Mouse (Mus musculus): ENCODE data around the gene Nek3.

Gene Nek3

DNA sequence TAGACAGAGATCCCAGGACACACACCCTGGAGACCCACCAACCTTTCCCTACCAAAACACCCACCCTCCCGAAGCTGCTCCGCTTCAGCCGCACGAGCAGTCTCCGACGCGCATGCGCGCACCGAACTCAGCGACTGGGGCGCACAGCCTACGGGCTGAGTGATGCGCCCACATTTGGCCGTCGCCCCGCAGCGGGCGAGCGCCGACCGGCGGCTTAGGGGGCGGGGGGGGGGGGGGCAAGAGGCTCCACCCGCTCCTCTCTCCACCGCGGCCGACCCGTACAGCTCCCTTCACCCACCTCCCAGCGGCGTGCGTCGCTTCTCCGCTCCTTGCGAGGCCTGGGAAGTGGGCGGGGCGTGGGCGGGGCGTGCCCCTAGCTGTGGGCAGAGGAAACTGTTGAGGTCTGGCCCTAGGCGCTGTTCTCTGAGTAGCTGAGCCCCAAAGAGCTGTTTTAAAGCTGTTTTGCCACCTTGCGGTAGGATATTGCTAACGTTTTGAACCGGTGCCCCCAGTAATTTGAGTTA is at the start of gene Nek3:
Nek3 (minus strand) TSS at position 356 of the 524 bp plus-strand sequence.
- peak; percentile 84 for DNase-seq (ENCODE audit: low spot score)

DNA sequence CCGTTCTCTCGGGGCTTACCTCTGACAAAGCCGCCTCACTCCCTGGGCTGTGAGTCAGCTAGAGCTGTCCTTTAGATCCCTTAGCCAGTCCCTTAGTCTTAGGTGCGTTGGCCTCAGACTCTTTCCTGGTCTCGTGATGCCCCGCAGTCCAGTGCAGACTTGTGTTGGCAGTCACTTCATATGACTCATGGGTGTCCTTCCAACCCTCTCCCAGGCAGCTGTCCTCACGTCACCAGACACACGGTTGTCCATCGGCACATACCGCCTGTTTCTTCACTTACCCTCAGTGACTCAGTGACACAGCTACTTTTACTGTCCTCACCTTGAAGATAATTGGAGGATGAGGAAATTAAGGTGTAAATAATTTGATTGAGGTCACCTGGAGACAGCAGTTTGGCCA is 48.6 kb upstream of the Nek3 start:
- no peak for DNase-seq (ENCODE audit: low spot score)

DNA sequence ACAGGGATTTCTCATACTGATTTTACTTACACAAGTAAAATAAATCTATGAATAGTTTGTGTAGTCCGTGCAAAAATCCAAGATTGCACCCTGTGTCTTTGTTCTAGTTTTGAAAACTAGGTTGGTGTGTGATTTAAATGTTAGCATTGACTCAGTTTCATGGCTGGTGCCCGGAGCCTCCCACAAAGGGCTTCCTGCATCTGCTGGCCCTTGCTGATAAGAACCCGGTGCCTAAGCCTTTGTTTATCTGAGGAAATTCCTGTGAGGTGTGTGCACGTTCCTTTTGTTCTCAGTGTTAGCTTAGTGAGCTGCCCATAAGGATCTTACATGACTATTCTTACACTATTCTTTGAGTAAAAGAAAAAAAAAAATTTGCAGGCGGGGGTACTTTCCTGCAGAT is 42.8 kb upstream of the Nek3 start:
- DNase-seq (ENCODE audit: low spot score): no peak

GRCm38 (mm10) chr8:22207535-22207934 is 41.3 kb upstream of the Nek3 start:
- no peak for DNase-seq (ENCODE audit: low spot score)

- DNase-seq (ENCODE audit: low spot score): no peak
Observed at GRCm38 (mm10) chr8:22199481-22199880, 33.2 kb upstream of the Nek3 start.

DNA sequence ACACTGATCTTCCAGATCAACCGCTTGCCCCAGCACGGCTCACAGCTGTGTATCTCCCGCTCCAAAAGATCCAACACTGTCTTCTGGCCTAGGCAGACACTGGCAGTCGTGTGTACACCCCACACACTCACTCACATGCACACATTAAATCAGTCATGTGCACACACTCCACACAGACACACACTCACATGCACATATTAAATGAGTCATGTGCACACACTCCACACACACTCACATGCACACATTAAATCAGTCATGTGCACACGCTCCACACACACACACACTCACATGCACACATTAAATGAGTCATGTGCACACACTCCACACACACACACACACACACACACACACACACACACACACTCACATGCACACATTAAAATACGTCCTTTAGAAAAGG is 31.7 kb upstream of the Nek3 start:
- DNase-seq (ENCODE audit: low spot score): no peak

GRCm38 (mm10) chr8:22193432-22194010 is 27.3 kb upstream of the Nek3 start:
- DNase-seq (ENCODE audit: low spot score): peak; percentile 38

DNA sequence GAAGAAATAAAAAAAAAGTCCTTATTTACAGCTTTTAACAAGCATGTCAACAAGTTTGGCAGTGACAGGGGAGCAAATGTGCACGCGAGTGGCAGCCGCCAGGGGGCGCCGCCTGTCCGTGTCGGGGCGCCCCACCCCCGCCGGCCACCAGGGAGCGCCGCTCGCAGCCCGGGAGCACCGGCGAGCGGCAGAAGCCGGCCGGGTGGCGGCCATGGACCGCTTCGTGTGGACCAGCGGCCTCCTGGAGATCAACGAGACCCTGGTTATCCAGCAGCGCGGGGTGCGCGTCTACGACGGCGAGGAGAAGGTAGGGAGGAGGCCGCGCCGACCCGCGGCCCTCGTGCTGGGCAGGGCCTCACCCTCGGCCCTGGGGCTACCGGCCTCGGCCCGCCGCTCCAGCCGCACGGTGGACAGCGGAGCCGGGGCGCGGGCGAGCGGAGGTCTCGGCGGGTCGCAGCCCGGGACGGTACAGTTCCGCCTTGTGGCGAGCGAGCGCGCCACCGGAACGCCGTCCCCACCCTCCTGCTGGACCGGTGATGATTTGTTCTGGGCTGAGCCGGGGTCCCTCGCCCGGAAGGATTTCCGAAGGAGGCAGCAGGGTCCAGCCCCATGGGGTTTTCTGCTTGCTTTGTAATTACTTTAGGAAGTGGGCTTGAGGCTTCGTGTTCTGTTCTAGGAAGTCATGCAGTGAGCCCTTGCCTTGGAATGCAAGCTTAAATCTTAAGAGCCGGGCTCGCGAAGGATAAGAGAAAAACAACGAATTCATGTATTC is 26.6 kb upstream of the Nek3 start, which contains the start of gene Vps36:
Vps36 (plus strand) TSS at position 150 of the 772 bp plus-strand sequence.
- peak; percentile 87 for DNase-seq (ENCODE audit: low spot score)

- peak; percentile 67 for DNase-seq (ENCODE audit: low spot score)
Observed at GRCm38 (mm10) chr8:22185431-22186397, 19.5 kb upstream of the Nek3 start, which contains the start of gene Ckap2. TSS of gene Ckap2 (minus strand) at chr8:22185819.

DNA sequence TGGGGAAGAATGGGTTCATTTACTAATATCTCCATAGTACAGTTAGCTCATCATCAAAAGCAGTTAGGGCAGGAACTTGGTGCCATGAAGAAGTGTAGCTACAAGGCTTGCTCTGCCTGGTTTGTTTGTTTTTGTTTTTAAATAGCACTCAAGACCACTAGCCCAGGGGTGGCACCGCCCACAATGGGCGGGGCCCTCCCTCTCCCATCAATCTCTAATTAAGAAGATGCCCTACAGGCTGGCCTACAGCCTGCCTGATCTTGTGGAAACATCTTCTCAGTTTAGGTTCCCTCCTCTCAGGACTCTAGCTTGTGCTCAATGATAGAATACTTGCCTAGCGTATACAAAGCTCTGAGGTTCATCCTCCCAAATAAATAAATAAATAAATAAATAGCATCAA is 18.6 kb upstream of the Nek3 start:
- DNase-seq (ENCODE audit: low spot score): no peak

GRCm38 (mm10) chr8:22175966-22176365 is 9.7 kb upstream of the Nek3 start:
- DNase-seq (ENCODE audit: low spot score): no peak

DNA sequence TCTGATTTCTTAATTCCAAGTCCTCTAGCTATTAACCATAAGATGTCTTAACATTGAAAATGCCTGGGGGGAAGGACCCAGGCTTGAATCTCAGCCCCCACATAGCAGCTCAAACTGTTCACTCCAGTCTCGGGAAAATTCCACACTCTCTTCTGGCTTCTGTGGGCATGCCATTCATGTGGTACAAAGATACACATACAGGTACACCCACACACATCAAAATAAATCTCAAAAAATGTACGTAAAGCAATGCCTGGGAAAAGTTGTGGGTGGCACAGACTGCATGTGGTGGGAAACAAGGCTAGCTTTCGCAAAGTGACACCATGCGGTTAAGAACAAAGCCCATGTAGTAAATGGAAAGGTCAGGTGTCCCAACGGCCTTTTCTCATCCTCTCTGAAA is 2.9 kb upstream of the Nek3 start:
- DNase-seq (ENCODE audit: low spot score): no peak

DNA sequence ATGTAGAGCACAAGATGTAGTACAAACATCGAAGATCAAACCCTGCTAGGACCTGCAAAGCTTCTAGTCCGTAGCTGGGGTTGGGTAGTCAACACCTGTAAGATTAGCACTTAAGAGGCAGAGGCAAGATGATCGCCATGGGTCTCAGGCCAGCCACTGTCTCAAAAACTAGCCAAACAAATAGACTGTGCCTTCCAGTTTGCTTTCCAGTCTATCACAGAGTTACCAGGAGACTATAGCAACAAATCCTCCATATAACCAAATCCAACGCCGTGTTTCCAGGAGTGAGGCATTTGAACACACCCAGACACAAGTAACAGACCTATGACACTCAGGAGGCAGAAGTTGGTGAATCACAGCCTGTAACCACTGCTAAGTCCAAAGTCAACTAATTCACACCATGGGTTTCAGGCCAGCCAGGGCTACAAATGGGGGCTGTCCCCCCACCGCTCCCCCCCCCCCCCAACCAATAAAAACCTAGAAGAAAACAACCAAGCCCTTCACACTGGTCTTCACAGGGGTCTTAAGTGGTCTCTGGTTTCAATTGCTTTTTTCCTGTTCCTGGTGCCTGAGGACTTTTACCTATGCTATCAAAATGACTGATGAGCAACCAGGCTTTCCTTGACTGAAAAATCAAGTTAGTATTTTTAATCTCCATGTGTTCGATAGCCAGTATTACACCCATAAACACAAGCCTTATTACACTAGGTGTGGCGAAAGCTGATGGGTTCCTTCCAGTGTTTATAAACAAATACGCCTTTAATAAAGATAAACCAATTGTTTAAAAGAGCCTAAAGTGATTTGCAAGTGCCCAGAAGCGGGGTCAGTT is 770 bp downstream of the Nek3 start:
- no peak for DNase-seq (ENCODE audit: low spot score)

DNA sequence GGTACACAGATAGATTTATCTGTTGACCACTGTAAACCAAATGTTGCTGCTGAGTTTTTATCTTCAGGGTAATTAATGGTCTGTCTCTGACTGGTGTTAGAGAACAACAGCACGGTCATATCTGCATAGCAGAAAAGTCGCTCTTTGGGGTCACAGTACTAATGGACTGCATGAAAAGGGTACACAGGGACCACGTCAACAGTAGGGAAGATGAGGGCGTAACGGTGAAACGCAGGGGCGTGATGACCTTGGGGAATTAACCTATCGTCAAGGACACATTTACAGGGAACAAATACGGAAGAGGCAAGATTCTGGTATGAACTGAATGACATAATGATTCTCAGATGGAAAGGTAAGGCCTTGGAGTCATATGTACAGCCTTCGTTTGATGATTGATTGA is 1.8 kb downstream of the Nek3 start:
- no peak for DNase-seq (ENCODE audit: low spot score)

- DNase-seq (ENCODE audit: low spot score): no peak
Observed at GRCm38 (mm10) chr8:22162206-22162605, 4.0 kb downstream of the Nek3 start.

- no peak for DNase-seq (ENCODE audit: low spot score)
Observed at GRCm38 (mm10) chr8:22150345-22150663, 15.9 kb downstream of the Nek3 start.

- DNase-seq (ENCODE audit: low spot score): no peak
Observed at GRCm38 (mm10) chr8:22149643-22150344, 16.4 kb downstream of the Nek3 start.

GRCm38 (mm10) chr8:22148367-22148740 is 17.9 kb downstream of the Nek3 start:
- no peak for DNase-seq (ENCODE audit: low spot score)

GRCm38 (mm10) chr8:22147706-22148366 is 18.4 kb downstream of the Nek3 start:
- no peak for DNase-seq (ENCODE audit: low spot score)

DNA sequence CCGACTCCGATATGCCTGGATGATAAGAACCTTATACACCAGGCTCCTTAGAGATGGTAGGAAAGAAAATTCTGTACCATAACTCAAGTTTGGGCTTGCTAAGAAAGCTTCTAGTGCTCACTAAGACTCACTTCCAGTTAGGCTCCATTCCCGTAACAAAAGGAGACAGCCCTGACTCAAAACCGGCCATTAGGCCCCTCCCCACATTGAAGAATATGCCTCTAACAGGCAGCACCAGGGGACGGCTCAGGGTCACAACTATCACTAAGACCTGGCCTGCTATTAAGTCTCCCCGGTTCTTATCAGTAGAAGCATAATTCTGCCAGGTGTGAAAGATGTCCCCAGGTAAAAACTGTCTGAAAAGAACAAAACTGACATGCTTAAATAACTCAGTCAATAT is 20.4 kb downstream of the Nek3 start:
- DNase-seq (ENCODE audit: low spot score): no peak
